Mouse (Mus musculus): ENCODE results near the gene Hyal3. TPM values are rescaled to one million over a fixed set of nuclear protein-coding genes. Genes with fewer than 3 reads are reported as not detected.
A peak's percentile ranks its signal among the peaks of the same experiment; 100 is the strongest.

Gene Hyal3
- polyA plus RNA-seq, 1 experiment from 2014 or later: 0.65 TPM

DNA sequence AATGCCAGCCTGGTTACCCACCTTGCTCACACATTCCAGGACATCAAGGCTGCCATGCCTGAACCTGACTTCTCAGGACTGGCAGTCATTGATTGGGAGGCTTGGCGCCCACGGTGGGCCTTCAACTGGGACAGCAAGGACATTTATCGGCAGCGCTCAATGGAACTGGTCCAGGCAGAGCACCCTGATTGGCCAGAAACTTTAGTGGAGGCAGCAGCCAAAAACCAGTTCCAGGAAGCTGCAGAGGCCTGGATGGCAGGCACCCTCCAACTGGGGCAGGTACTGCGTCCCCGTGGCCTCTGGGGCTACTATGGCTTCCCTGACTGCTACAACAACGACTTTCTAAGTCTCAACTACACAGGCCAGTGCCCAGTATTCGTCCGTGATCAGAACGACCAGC is 2.7 kb upstream of the Hyal3 start:
- Histone ChIP-seq H3K9ac (replicated peaks) (peak overlapping the region; percentile 71; the same call in 1 of the 2 replicates), H3K27me3 (ENCODE audit: insufficient read depth, low read length) (no peaks in the 10 kb centered on the region), H3K27ac (ENCODE audit: low read depth) (no peak overlapping the region), H3K4me1 (ENCODE audit: insufficient read depth) (peaks cover 41% of the 10 kb centered on the region), H3K36me3 (replicated peaks; ENCODE audit: insufficient read depth, low read length) (peaks cover 7% of the 10 kb centered on the region), H3K9me3 (ENCODE audit: low read length) (no peaks in the 10 kb centered on the region), H3K4me3 (ENCODE audit: low read depth, low read length) (no peak overlapping the region), H3K4me2 (ENCODE audit: low read depth, low read length) (peak overlapping the region; percentile 72)
- no peak for TF ChIP-seq CTCF (IDR thresholded peaks at IDR 0.05; ENCODE audit: low read depth)
- TF ChIP-seq EP300 (IDR thresholded peaks at IDR 0.05; ENCODE audit: low read depth): no peak
- 89% methylated on average over 10 of the region's 10 CpGs for WGBS (ENCODE audit: insufficient replicate concordance)
- DNase-seq: no peak
- no peak for ATAC-seq

DNA sequence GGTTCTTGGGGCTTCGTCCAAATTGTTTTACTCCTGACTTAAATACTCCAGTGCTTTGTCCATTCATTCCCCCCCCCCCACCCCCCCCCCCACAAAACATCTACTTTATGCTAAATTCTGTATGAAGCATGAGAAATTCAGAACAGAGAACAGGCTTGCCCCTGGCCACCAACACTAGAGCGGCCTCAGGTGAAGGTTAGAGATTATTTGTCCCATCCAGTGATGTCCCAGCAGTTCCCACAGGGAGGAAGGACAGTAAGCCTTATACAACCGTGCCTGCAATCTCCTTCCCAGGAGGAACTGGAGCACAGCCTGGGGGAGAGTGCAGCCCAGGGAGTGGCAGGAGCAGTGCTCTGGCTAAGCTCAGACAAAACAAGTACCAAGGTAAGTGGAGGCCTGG is 2.0 kb upstream of the Hyal3 start, which contains the start of gene Naa80:
Gene Naa80 (plus strand): TSS at position 301 of the 400 bp plus-strand sequence.
- TF ChIP-seq EP300 (IDR thresholded peaks at IDR 0.05; ENCODE audit: low read depth): no peak
- TF ChIP-seq CTCF (IDR thresholded peaks at IDR 0.05; ENCODE audit: low read depth): no peak
- ATAC-seq: no peak

DNA sequence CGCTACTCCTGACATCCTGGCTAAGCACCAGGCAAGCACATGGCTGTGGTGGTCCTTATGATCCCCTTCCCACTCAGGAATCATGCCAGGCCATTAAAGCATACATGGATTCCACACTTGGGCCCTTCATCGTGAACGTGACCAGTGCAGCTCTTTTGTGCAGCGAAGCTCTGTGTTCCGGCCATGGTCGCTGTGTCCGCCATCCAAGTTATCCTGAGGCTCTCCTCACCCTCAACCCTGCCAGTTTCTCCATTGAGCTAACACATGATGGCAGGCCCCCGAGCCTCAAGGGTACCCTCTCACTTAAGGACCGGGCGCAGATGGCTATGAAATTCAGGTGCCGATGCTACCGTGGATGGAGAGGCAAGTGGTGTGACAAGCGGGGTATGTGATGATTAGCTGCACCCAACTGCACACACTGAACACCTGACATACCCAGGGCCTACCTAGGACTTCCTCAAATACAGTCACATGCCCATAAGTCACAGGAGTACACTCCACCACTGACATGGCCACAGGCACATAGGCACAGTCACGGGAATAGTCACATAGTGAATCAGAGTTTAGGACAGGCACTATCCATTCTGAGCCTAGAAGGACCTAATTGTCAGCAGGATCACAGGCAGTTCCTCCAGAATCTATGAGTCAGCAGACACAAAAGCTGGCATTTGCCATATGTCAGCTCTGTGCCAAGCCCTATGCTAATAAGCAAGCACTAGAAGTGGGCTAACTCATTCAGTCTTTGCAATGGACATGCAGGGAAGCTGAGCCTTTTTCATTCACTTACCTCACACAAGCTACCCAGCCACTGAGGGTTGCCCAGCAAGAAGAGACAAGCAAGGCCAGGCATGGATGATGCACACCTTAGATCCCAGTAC is 1.4 kb upstream of the Hyal3 start:
- 92% methylated on average over 14 of the region's 14 CpGs for WGBS (ENCODE audit: insufficient replicate concordance)
- H3K4me2 ChIP-seq (ENCODE audit: low read depth, low read length): peak overlapping the region; percentile 16; the same call in 1 of the 2 replicates
- H3K4me1 ChIP-seq (ENCODE audit: insufficient read depth): peaks cover 41% of the 10 kb centered on the region

More for the DNA sequence above, 2.0 kb upstream of the Hyal3 start, which contains the start of gene Naa80:
- Histone ChIP-seq H3K9ac (replicated peaks) (peak within 1 kb of the TSS; percentile 71; the same call in 1 of the 2 replicates), H3K27ac (ENCODE audit: low read depth) (0 out of 2 replicates have a peak within 1 kb of the TSS, but pooled peaks have one; percentile 94), H3K4me1 (ENCODE audit: insufficient read depth) (peaks cover 41% of the 10 kb centered on the region), H3K27me3 (ENCODE audit: insufficient read depth, low read length) (no peaks in the 10 kb centered on the region), H3K9me3 (ENCODE audit: low read length) (no peaks in the 10 kb centered on the region), H3K36me3 (replicated peaks; ENCODE audit: insufficient read depth, low read length) (peaks cover 14% of the 10 kb centered on the region), H3K4me2 (ENCODE audit: low read depth, low read length) (peak within 1 kb of the TSS; percentile 72), H3K4me3 (ENCODE audit: low read depth, low read length) (no peak within 1 kb of the TSS)
- DNase-seq: no peak
- 88% methylated on average over 3 of the region's 3 CpGs for WGBS (ENCODE audit: insufficient replicate concordance)

DNA sequence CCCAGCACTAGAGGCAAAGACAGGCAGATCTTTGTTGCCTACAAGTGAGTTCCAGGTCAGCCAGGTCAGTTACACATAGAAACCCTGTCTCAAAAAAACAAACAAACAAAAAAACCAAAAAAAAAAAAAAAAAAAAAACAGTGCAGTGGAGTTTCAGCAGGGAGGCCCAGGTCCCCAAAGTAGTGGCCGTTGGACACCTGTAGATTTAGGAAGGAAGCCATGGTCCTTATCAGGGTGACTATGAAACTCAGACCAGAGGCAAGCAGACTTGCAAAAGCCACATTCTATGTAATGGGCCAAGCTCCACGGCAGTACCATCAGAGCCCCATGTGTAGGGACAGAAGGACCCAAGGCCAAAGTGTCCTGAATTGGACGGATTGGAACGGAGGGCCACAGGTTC is 966 bp downstream of the Hyal3 start:
- Histone ChIP-seq H3K27ac (ENCODE audit: low read depth) (peak overlapping the region; percentile 94), H3K4me1 (ENCODE audit: insufficient read depth) (peaks cover 36% of the 10 kb centered on the region), H3K4me2 (ENCODE audit: low read depth, low read length) (peak overlapping the region; percentile 97), H3K27me3 (ENCODE audit: insufficient read depth, low read length) (no peaks in the 10 kb centered on the region), H3K36me3 (replicated peaks; ENCODE audit: insufficient read depth, low read length) (peaks cover 16% of the 10 kb centered on the region), H3K9ac (replicated peaks) (peak overlapping the region; percentile 86), H3K4me3 (ENCODE audit: low read depth, low read length) (peak overlapping the region; percentile 55), H3K9me3 (ENCODE audit: low read length) (no peaks in the 10 kb centered on the region)
- 37% methylated on average over 4 of the region's 4 CpGs for WGBS (ENCODE audit: insufficient replicate concordance)
- DNase-seq: no peak
- no peak for ATAC-seq
- no peak for TF ChIP-seq CTCF (IDR thresholded peaks at IDR 0.05; ENCODE audit: low read depth)
- TF ChIP-seq EP300 (IDR thresholded peaks at IDR 0.05; ENCODE audit: low read depth): no peak

More for the DNA sequence above, 1.4 kb upstream of the Hyal3 start:
- ATAC-seq (no peak), DNase-seq (no peak)
- no peak overlapping the region for H3K4me3 ChIP-seq (ENCODE audit: low read depth, low read length)
- peaks cover 16% of the 10 kb centered on the region for H3K36me3 ChIP-seq (replicated peaks; ENCODE audit: insufficient read depth, low read length)
- 0 out of 2 replicates have a peak overlapping the region, but pooled peaks have one; percentile 94 for H3K27ac ChIP-seq (ENCODE audit: low read depth)
- no peaks in the 10 kb centered on the region for H3K27me3 ChIP-seq (ENCODE audit: insufficient read depth, low read length)
- H3K9ac ChIP-seq (replicated peaks): no peak overlapping the region
- H3K9me3 ChIP-seq (ENCODE audit: low read length): no peaks in the 10 kb centered on the region
- TF ChIP-seq CTCF (IDR thresholded peaks at IDR 0.05; ENCODE audit: low read depth): no peak
- TF ChIP-seq EP300 (IDR thresholded peaks at IDR 0.05; ENCODE audit: low read depth): no peak

DNA sequence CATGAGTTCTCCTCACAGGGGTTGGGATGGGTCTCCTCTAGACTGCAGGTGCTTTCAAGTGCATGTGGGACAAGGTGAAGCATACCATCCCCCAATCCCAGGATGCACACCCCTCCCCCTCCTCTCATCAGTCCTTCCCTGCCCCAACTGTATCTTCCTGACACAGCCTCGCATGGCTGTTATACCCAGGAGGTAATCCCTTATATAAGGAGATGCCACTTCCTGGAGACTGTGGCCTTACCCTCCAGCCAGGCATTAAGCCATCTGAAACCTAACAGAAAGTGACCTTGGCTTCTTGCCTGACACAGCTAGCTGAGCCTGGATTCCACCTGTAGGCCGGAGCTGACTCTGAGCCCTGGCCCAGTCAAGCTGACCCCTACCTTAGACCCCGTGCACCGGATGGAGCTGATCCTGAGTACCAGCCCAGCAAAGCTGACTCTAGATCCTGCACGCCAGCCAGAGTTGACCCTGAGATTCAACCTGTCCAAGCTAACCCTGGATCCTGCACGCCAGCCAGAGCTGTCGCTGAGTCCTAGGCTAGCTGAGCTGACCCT is 2.0 kb downstream of the Hyal3 start:
- H3K4me3 ChIP-seq (ENCODE audit: low read depth, low read length): no peak overlapping the region
- no peak for ATAC-seq
- no peak for DNase-seq
- H3K27ac ChIP-seq (ENCODE audit: low read depth): peak overlapping the region; percentile 94; the same call in 1 of the 2 replicates
- no peaks in the 10 kb centered on the region for H3K27me3 ChIP-seq (ENCODE audit: insufficient read depth, low read length)
- TF ChIP-seq EP300 (IDR thresholded peaks at IDR 0.05; ENCODE audit: low read depth): no peak
- no peak for TF ChIP-seq CTCF (IDR thresholded peaks at IDR 0.05; ENCODE audit: low read depth)
- peaks cover 30% of the 10 kb centered on the region for H3K4me1 ChIP-seq (ENCODE audit: insufficient read depth)
- peak overlapping the region; percentile 86 for H3K9ac ChIP-seq (replicated peaks)
- peak overlapping the region; percentile 97 for H3K4me2 ChIP-seq (ENCODE audit: low read depth, low read length)
- no peaks in the 10 kb centered on the region for H3K9me3 ChIP-seq (ENCODE audit: low read length)
- WGBS (ENCODE audit: insufficient replicate concordance): 80% methylated on average over 7 of the region's 7 CpGs
- peaks cover 16% of the 10 kb centered on the region for H3K36me3 ChIP-seq (replicated peaks; ENCODE audit: insufficient read depth, low read length)

DNA sequence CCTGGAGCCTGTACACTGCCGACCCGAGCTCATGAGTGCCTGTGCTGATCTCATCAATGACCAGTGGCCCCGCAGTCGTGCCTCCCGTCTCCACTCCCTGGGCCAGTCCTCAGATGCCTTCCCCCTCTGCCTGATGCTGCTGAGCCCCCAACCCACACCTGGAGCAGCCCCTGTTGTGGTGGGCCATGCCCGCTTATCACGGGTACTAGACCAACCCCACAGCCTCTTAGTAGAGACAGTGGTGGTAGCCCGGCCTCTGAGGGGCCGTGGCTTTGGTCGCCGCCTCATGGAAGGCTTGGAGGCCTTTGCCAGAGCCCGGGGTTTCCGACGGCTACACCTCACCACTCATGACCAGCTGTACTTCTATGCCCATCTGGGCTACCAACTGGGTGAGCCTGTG is 2.6 kb downstream of the Hyal3 start:
- peaks cover 26% of the 10 kb centered on the region for H3K4me1 ChIP-seq (ENCODE audit: insufficient read depth)
- DNase-seq: no peak
- no peak overlapping the region for H3K4me2 ChIP-seq (ENCODE audit: low read depth, low read length)
- 88% methylated on average over 14 of the region's 14 CpGs for WGBS (ENCODE audit: insufficient replicate concordance)
- no peak overlapping the region for H3K27ac ChIP-seq (ENCODE audit: low read depth)
- no peak overlapping the region for H3K9ac ChIP-seq (replicated peaks)
- H3K27me3 ChIP-seq (ENCODE audit: insufficient read depth, low read length): no peaks in the 10 kb centered on the region
- H3K9me3 ChIP-seq (ENCODE audit: low read length): no peaks in the 10 kb centered on the region
- ATAC-seq: no peak
- no peak overlapping the region for H3K4me3 ChIP-seq (ENCODE audit: low read depth, low read length)
- H3K36me3 ChIP-seq (replicated peaks; ENCODE audit: insufficient read depth, low read length): peaks cover 16% of the 10 kb centered on the region
- TF ChIP-seq EP300 (IDR thresholded peaks at IDR 0.05; ENCODE audit: low read depth): no peak
- no peak for TF ChIP-seq CTCF (IDR thresholded peaks at IDR 0.05; ENCODE audit: low read depth)

All from liver, postnatal 0 days (tissue).